ENCODE assay signal across 8 mouse cellular contexts in the genomic region with DNA sequence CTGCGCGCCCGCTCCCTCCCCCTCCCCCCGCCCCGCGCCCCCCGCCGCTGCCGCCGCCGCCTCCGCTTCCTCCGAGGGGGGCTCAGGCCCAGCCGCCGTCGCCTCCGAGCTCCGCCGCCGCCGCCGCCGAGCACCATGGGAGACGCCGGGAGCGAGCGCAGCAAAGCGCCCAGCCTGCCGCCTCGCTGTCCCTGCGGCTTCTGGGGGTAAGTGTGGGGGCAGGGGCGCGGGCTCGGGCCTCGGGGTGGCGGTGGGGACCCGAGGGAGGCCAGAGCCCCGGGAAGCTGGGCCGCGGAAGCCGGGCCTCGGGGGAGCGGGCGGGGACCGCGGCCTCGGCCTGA. TPM values are rescaled to one million over a fixed set of nuclear protein-coding genes. Genes with fewer than 3 reads are reported as not detected.
A peak's percentile ranks its signal among the peaks of the same experiment; 100 is the strongest.
DNase-seq lines count a peak whose midpoint lies in the region; ATAC-seq and TF ChIP-seq lines count a peak whose summit lies in the region.

No protein-coding gene starts in this region.

- H3K27ac ChIP-seq in left cerebral cortex, adult 2 months: peak overlapping the region; percentile 98
- peak overlapping the region; percentile 99 for H3K27ac ChIP-seq in embryonic facial prominence, embryonic 11.5 days (replicated peaks; ENCODE audit: low read depth, low read length)

- ATAC-seq in embryonic facial prominence, embryonic 11.5 days (replicated peaks; ENCODE audit: insufficient number of reproducible peaks, low FRiP score, low TSS enrichment, low read depth): peak; percentile 60
- peak; percentile 23 for ATAC-seq in inflammation-experienced regulatory T-cells, adult 6 months

- H3K9ac ChIP-seq in embryonic facial prominence, embryonic 11.5 days (replicated peaks; ENCODE audit: low read length): peak overlapping the region; percentile 98

- H3K4me2 ChIP-seq in embryonic facial prominence, embryonic 11.5 days (ENCODE audit: low read depth, low read length): peak overlapping the region; percentile 64

- no peak for TF ChIP-seq CTCF in left cerebral cortex, adult 2 months (IDR thresholded peaks at IDR 0.05)

- no peaks in the 10 kb centered on the region for H3K27me3 ChIP-seq in embryonic facial prominence, embryonic 11.5 days (ENCODE audit: control insufficient read depth, insufficient read depth, low read length)

- DNase-seq in left cerebral cortex, adult 2 months (ENCODE audit: extremely low spot score in 1 of 2, low spot score in 2 of 2): no peak
- no peak for DNase-seq in left cerebral cortex, adult 18-20 months (ENCODE audit: low spot score in 2 of 2)
- no peak for DNase-seq in embryonic facial prominence, embryonic 11.5 days (ENCODE audit: low spot score)
- DNase-seq in naive thymus-derived CD4-positive, alpha-beta T cell, adult 2 months (ENCODE audit: low read depth): peak; percentile 65
- no peak for DNase-seq in gastrocnemius, postnatal 10 days
- DNase-seq in layer of hippocampus, postnatal 10 days (ENCODE audit: low spot score in 2 of 2): no peak
- DNase-seq in ovary, adult 18-20 months (ENCODE audit: low spot score): no peak

- no peaks in the 10 kb centered on the region for H3K9me3 ChIP-seq in embryonic facial prominence, embryonic 11.5 days (replicated peaks; ENCODE audit: control insufficient read depth, low read length)

- peak overlapping the region; percentile 65 for H3K4me3 ChIP-seq in left cerebral cortex, adult 2 months
- peak overlapping the region; percentile 97 for H3K4me3 ChIP-seq in embryonic facial prominence, embryonic 11.5 days (ENCODE audit: low read depth, low read length)

- no peaks in the 10 kb centered on the region for H3K36me3 ChIP-seq in embryonic facial prominence, embryonic 11.5 days (replicated peaks; ENCODE audit: control insufficient read depth, insufficient read depth, low read depth, low read length)

- intact Hi-C loops in left cerebral cortex, adult 2 months (cut with DNase I): loop anchor here (5.0 to 10.0 kb wide), 4 partner anchors 102 to 570 kb away; partner anchors contain the start of gene Btbd9

- 0 out of 2 replicates have a peak, but pooled peaks cover 2% of the 10 kb centered on the region for H3K4me1 ChIP-seq in embryonic facial prominence, embryonic 11.5 days (ENCODE audit: control insufficient read depth, insufficient read depth, low read length)

- WGBS in embryonic facial prominence, embryonic 11.5 days: 1% methylated on average over 36 of the region's 47 CpGs

RNA-seq across cellular contexts. Expression of gene Zfand3, which starts 0.5 kb away (rescaled TPM):
- total RNA-seq in left cerebral cortex, adult 2 months (2021): 100 to 1,000 TPM in 1 of 2 experiments, 10 to 100 TPM in 1; 99.7 to 103 TPM
- 100 to 1,000 TPM; 108 to 109 TPM for total RNA-seq in left cerebral cortex, adult 18-20 months (2021)
- polyA plus RNA-seq in embryonic facial prominence, embryonic 11.5 days (2014; fragmentation: Nextera tagmentation; extraction: Ambion mirVana): 50.6 and 59.5 TPM in 2 replicates
- 10 to 100 TPM; 17.4 to 33.0 (median 17.9) TPM for polyA plus RNA-seq in inflammation-experienced regulatory T-cells, adult 6 months (2017; shearing (Covaris generic))
- 100 to 1,000 TPM; 111 to 119 TPM for total RNA-seq in gastrocnemius, postnatal 10 days (2021)
- 100 to 1,000 TPM in 1 of 2 experiments, 10 to 100 TPM in 1; 91.3 to 106 TPM for total RNA-seq in layer of hippocampus, postnatal 10 days (2021)

RNA-seq across cellular contexts. Expression of gene Mdga1, which starts 35.2 kb away (rescaled TPM):
- total RNA-seq in left cerebral cortex, adult 2 months (2021): 10 to 100 TPM; 27.8 to 32.7 TPM
- 10 to 100 TPM; 25.1 to 25.6 TPM for total RNA-seq in left cerebral cortex, adult 18-20 months (2021)
- polyA plus RNA-seq in embryonic facial prominence, embryonic 11.5 days (2014; fragmentation: Nextera tagmentation; extraction: Ambion mirVana): 1.8 and 2.1 TPM in 2 replicates
- polyA plus RNA-seq in inflammation-experienced regulatory T-cells, adult 6 months (2017; shearing (Covaris generic)): not detected
- 10 to 100 TPM; 62.3 to 71.8 TPM for total RNA-seq in gastrocnemius, postnatal 10 days (2021)
- 10 to 100 TPM; 69.8 to 76.6 TPM for total RNA-seq in layer of hippocampus, postnatal 10 days (2021)
